Mouse (Mus musculus) heart, adult 2 months (tissue): ENCODE data around the gene Pdzd7.

Source experiments
- CTCF ChIP-seq: fragments of 200-600 bp; IDR thresholded peaks from 2 replicates; pipeline ENCODE4 v1.8.1; 2022; ENCODE audit warnings: antibody characterized with exemption, mild to moderate bottlenecking, moderate library complexity
- POLR2A ChIP-seq: fragments of 200-500 bp; IDR thresholded peaks from 2 replicates; pipeline ENCODE4 v1.6.1; 2011; ENCODE audit warnings: mild to moderate bottlenecking, low read depth, low read length, control low read depth; ENCODE audit not compliant: insufficient read depth

GRCm38 (mm10) chr19:45012636-45013035 lies 32.9 kb downstream of the Pdzd7 start:
- TF ChIP-seq CTCF (peak; percentile 79), POLR2A (no peak)
